Mouse (Mus musculus) ES-Bruce4 (cell line): ENCODE measurements at regions not wholly inside any gene's neighbourhood (a gene's known extent, or its start where the extent isn't known, plus 50 kb on each side); places are given as distances from the start of the nearest gene placed in this dataset.

Experiments
- CTCF ChIP-seq: IDR thresholded peaks from one replicate; pipeline ENCODE4 v1.8.1; 2011; ENCODE audit warnings: low read depth, low read length
- POLR2A ChIP-seq: IDR thresholded peaks from one replicate; pipeline ENCODE4 v1.8.1; 2011; ENCODE audit warnings: low read length; ENCODE audit not compliant: insufficient read depth

- TF ChIP-seq POLR2A, result no peak
- TF ChIP-seq CTCF, result no peak
These were observed 903.9 kb downstream of the Stpg2 start for GRCm38 (mm10) chr3:140109401-140109800.
